Mouse (Mus musculus) embryonic facial prominence, embryonic 15.5 days (tissue): ENCODE measurements at regions not wholly inside any gene's neighbourhood (a gene's known extent, or its start where the extent isn't known, plus 50 kb on each side); places are given as distances from the start of the nearest gene placed in this dataset.

Experiments used
- ATAC-seq: fragments of 200-750 bp; cut with Nextera tagmentation; 2 replicates; pipeline ENCODE4 v1.8.0; 2017; ENCODE audit warnings: low read depth, moderate TSS enrichment; ENCODE audit not compliant: insufficient number of reproducible peaks, low FRiP score, low TSS enrichment
- H3K27ac ChIP-seq: fragments of 300-500 bp; sonication (generic); replicated peaks from 2 replicates; pipeline ENCODE4 v1.5.1; 2015; ENCODE audit warnings: mild to moderate bottlenecking, inconsistent platforms
- H3K27me3 ChIP-seq: fragments of 300-500 bp; sonication (generic); 2 replicates; pipeline ENCODE4 v1.6.1; 2015; ENCODE audit warnings: inconsistent platforms
- H3K36me3 ChIP-seq: fragments of 300-500 bp; sonication (generic); 2 replicates; pipeline ENCODE4 v1.6.1; 2015; ENCODE audit warnings: mild to moderate bottlenecking, inconsistent platforms
- H3K4me1 ChIP-seq: fragments of 300-500 bp; sonication (generic); 2 replicates; pipeline ENCODE4 v1.6.1; 2015; ENCODE audit warnings: inconsistent platforms
- H3K4me2 ChIP-seq: fragments of 300-500 bp; sonication (generic); replicated peaks from 2 replicates; pipeline ENCODE4 v1.6.1; 2015; ENCODE audit warnings: mild to moderate bottlenecking, inconsistent platforms
- H3K4me3 ChIP-seq: fragments of 300-500 bp; sonication (generic); replicated peaks from 2 replicates; pipeline ENCODE4 v1.5.1; 2015; ENCODE audit warnings: mild to moderate bottlenecking, inconsistent platforms
- H3K9ac ChIP-seq: fragments of 300-500 bp; sonication (generic); 2 replicates; pipeline ENCODE4 v1.6.1; 2015; ENCODE audit warnings: inconsistent platforms
- H3K9me3 ChIP-seq: fragments of 300-500 bp; sonication (generic); replicated peaks from 2 replicates; pipeline ENCODE4 v1.6.1; 2016; ENCODE audit warnings: inconsistent platforms
- WGBS: fragments of 180-500 bp; shearing (Covaris S2); methylation state at CpG from one replicate; pipeline ENCODE4 v1.1.7; 2015; 5-methylcytosine and 5-hydroxymethylcytosine counted together

DNA sequence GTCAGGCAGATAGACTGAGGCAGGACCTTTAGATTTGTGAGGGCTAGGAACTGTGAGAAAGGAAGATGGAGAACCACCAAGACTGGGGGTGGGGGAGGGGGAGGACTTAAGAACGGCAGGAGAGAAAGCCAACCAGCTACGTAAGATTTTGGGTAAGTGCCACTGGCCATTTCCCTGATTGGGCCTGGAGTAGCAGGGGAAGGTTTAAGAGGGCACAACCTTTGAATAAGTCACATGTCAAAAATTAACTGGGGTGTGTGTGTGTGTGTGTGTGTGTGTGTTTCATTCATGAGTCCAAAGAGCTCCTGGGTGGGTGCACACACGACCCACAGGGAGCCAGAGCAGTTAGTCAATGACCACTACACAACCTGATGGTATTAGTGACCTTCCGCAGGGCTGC is 161.6 kb upstream of the Ctnnb1 start:
- ATAC-seq, result no peak
- no peaks in the 10 kb centered on the region for H3K36me3 ChIP-seq
- WGBS, result 88% methylated on average over 4 of the region's 4 CpGs
- H3K27me3 ChIP-seq, result no peaks in the 10 kb centered on the region
- no peak overlapping the region for H3K9ac ChIP-seq
- no peaks in the 10 kb centered on the region for H3K9me3 ChIP-seq
- peaks cover 22% of the 10 kb centered on the region for H3K4me1 ChIP-seq
- no peak overlapping the region for H3K4me3 ChIP-seq
- no peak overlapping the region for H3K27ac ChIP-seq
- no peak overlapping the region for H3K4me2 ChIP-seq

DNA sequence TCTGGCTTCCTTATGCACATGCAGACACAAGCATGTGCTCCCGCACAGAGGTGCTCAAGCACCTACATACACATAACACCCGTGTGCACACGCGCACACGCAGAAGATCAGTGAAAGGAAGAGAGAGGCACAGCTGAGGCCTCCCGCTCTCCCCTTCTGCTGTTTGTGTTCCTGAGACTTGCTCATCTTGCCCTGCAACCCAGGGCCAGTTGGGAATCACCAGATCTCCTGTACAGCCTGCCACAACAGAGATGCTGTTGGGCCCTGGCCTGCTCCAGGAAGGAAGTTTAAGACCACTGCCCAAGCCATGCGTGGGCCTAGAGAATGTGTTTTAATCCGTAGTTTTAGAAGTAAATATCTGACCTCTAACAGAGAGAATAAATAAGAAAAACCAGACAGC is 160.0 kb upstream of the Ctnnb1 start:
- no peaks in the 10 kb centered on the region for H3K9me3 ChIP-seq
- peaks cover 18% of the 10 kb centered on the region for H3K4me1 ChIP-seq
- no peak overlapping the region for H3K4me2 ChIP-seq
- ATAC-seq, result no peak
- H3K36me3 ChIP-seq, result no peaks in the 10 kb centered on the region
- H3K4me3 ChIP-seq, result no peak overlapping the region
- H3K27me3 ChIP-seq, result no peaks in the 10 kb centered on the region
- 39% methylated on average over 8 of the region's 8 CpGs for WGBS
- H3K9ac ChIP-seq, result no peak overlapping the region
- peak overlapping the region; percentile 83 for H3K27ac ChIP-seq

DNA sequence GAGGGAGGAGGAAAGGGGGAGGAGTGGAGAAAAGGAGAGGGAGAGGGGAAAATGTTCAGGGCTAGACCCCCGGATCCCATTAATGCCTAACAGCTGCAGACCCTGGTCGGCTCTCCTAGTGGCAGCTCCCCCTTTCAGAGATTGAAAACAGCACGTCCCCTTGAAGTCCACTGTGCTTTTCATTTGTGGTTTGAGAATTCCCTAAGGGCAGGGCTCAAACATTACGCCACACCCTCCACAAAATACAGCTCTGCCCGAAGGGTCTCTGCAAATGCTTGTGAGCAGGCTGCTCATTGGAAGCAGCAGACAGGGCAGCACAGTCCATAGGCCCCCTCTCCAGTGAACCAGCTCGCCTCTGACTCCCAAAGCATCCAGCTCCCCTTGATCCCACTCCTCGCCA is 159.3 kb upstream of the Ctnnb1 start:
- Histone ChIP-seq H3K4me2 (no peak overlapping the region), H3K4me3 (no peak overlapping the region), H3K4me1 (peaks cover 18% of the 10 kb centered on the region), H3K9me3 (no peaks in the 10 kb centered on the region), H3K27ac (peak overlapping the region; percentile 83), H3K9ac (no peak overlapping the region), H3K36me3 (no peaks in the 10 kb centered on the region), H3K27me3 (no peaks in the 10 kb centered on the region)
- WGBS, result 14% methylated on average over 7 of the region's 7 CpGs
- peak; percentile 69 for ATAC-seq

DNA sequence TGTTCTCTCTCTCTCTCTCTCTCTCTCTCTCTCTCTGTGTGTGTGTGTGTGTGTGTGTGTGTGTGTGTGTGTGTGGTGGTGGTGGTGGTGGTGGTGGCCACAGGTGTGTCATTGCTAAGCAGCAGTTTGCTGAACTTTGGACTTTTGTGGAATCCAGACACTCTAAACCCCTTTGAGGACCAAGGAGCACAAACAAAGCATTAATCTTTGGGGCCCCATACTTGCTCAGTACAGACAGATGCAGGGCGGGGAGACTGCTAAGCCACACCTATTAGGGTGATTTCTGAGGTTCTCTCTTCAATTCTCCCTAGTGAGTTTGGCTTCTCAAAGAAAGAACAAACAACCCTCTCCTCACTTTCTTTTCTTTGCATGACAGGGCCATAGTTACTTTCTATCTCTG is 158.1 kb upstream of the Ctnnb1 start:
- H3K4me3 ChIP-seq, result no peak overlapping the region
- H3K9ac ChIP-seq, result no peak overlapping the region
- H3K36me3 ChIP-seq, result no peaks in the 10 kb centered on the region
- H3K4me2 ChIP-seq, result no peak overlapping the region
- H3K27ac ChIP-seq, result no peak overlapping the region
- WGBS, result 38% methylated on average over 1 of the region's 1 CpGs
- H3K4me1 ChIP-seq, result peaks cover 18% of the 10 kb centered on the region
- H3K27me3 ChIP-seq, result no peaks in the 10 kb centered on the region
- no peaks in the 10 kb centered on the region for H3K9me3 ChIP-seq
- no peak for ATAC-seq

DNA sequence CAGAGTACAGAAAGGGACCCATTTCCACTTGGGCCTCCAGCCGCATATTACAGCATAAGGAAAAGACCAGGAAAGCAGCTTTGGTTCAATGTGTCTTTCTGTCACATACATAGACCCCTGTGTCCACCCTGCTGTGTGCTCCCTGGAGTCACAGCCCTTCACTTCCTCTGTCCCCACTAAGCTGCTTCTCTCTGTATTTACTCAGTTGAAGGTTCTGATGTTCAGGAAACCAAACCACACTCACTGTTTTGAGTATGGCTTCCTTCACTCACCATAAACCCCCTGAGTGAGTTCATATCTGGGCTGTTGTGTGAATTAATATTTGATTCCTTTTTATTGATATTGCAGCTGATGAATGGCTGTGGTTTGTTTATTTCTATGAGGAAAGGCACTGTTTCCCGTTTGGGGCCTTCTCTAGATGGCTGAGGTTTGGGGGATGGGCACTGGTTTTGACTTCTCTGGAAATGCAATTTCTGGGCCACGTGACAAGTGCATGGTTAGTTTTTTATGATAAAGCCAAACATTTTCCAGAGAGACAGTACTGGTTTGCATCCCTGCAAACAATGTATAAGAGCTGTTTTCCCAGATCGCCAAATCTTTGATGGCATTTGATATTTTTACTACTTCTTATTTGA is 157.0 kb upstream of the Ctnnb1 start:
- ATAC-seq, result no peak
- Histone ChIP-seq H3K4me2 (no peak overlapping the region), H3K27ac (0 out of 2 replicates have a peak overlapping the region, but pooled peaks have one; percentile 17), H3K9me3 (no peaks in the 10 kb centered on the region), H3K4me3 (no peak overlapping the region), H3K9ac (no peak overlapping the region), H3K27me3 (no peaks in the 10 kb centered on the region), H3K36me3 (no peaks in the 10 kb centered on the region), H3K4me1 (peaks cover 18% of the 10 kb centered on the region)
- 51% methylated on average over 4 of the region's 4 CpGs for WGBS

DNA sequence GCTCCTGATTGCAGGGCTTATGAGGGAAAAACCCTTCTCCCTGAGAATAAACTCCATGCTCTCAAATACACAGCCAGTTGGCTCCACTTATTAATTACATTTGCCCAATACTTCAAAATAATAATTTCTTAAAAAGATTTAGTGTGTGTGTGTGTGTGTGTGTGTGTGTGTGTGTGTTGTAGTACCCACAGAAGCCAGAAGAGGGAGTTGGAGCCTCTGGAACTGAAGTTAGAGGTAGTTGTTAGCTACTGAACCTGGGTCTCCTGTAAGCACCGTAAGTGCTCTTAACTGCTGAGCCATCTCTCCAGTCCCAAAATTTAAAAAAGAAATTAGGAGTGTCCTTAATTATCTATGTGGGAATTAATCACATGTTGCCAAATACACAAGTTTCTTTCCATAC is 154.8 kb upstream of the Ctnnb1 start:
- peaks cover 21% of the 10 kb centered on the region for H3K4me1 ChIP-seq

DNA sequence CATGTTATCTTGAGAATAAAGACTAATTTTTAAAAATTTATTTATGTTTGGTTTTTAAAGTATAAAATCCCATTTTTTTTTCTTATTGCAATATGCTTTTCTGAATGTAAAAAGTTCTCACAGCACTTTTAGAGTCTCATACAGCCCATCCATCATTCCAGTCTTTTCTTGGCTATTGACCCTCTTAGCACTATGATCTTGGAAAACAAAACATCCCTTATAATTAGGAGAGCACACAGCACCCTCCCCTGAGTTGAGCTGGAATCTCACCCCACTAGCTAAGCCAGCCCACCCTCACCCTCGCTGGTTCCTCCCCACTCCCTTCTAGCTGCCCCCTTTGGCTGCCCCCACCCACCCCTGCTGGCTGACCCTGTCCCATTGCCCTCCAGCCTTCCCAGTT is 154.2 kb upstream of the Ctnnb1 start:
- Histone ChIP-seq H3K9me3 (no peaks in the 10 kb centered on the region), H3K4me1 (peaks cover 16% of the 10 kb centered on the region), H3K4me3 (no peak overlapping the region), H3K27ac (no peak overlapping the region), H3K4me2 (no peak overlapping the region), H3K9ac (no peak overlapping the region), H3K27me3 (no peaks in the 10 kb centered on the region), H3K36me3 (no peaks in the 10 kb centered on the region)
- ATAC-seq, result no peak
- 29% methylated on average over 1 of the region's 1 CpGs for WGBS

More for the DNA sequence above, 154.8 kb upstream of the Ctnnb1 start:
- no peak for ATAC-seq
- H3K9ac ChIP-seq, result no peak overlapping the region
- H3K4me3 ChIP-seq, result no peak overlapping the region
- WGBS, result 89% methylated on average over 1 of the region's 1 CpGs
- no peaks in the 10 kb centered on the region for H3K36me3 ChIP-seq
- H3K27ac ChIP-seq, result no peak overlapping the region
- no peaks in the 10 kb centered on the region for H3K27me3 ChIP-seq
- H3K9me3 ChIP-seq, result no peaks in the 10 kb centered on the region
- no peak overlapping the region for H3K4me2 ChIP-seq

DNA sequence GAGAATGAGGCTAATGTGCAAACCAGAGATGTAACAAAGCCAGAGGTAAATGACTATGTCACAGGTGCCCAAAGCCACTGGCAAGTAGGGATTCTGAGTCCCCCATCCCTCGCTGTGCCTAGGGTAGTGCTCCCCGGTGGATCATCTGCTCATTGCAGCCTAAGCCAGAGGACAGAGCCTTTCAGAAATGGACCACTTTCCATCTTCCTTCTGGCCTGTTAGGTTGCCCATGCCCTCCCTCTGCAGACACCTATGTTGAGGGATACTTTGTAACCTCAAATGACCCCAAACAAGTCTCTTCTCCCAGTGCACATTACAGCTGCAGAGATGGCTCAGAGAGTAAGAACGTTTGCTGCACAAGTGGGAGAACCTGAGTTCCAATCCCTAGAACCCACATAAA is 153.3 kb upstream of the Ctnnb1 start:
- WGBS, result 59% methylated on average over 3 of the region's 3 CpGs
- Histone ChIP-seq H3K4me2 (no peak overlapping the region), H3K36me3 (no peaks in the 10 kb centered on the region), H3K9ac (no peak overlapping the region), H3K27ac (peak overlapping the region; percentile 51; the same call in 1 of the 2 replicates), H3K27me3 (no peaks in the 10 kb centered on the region), H3K4me3 (no peak overlapping the region), H3K4me1 (peaks cover 9% of the 10 kb centered on the region), H3K9me3 (no peaks in the 10 kb centered on the region)
- no peak for ATAC-seq

DNA sequence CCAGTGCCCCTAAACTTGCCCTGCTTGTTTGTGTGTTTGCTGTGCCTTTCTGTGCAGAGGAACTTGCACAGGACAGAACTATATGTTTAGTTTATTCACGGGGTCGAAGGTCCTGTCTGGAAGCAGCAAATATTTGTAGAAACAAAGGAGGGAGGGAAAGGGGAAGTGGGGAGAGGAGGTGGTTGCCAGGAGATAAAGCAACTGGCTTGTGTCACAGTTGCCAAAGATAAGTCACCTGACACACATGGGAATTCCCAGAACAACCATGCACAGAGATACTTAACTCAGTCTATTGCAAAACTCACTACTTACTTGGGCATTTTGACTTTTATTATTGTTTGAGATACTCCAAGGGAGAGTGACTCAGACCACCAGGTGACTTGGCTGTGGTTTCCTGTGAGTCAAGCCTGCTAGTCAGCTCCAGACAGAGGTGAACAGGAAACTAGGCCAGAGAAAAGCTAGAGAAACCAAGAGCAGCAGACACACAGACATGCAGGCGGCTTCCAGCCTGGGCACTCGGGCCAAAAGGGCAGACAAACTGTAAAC is 152.5 kb upstream of the Ctnnb1 start:
- ATAC-seq, result no peak
- H3K27ac ChIP-seq, result peak overlapping the region; percentile 51
- WGBS, result 66% methylated on average over 4 of the region's 4 CpGs
- H3K4me2 ChIP-seq, result no peak overlapping the region
- H3K27me3 ChIP-seq, result no peaks in the 10 kb centered on the region
- H3K4me3 ChIP-seq, result no peak overlapping the region
- peaks cover 9% of the 10 kb centered on the region for H3K4me1 ChIP-seq
- H3K36me3 ChIP-seq, result no peaks in the 10 kb centered on the region
- no peaks in the 10 kb centered on the region for H3K9me3 ChIP-seq
- no peak overlapping the region for H3K9ac ChIP-seq

DNA sequence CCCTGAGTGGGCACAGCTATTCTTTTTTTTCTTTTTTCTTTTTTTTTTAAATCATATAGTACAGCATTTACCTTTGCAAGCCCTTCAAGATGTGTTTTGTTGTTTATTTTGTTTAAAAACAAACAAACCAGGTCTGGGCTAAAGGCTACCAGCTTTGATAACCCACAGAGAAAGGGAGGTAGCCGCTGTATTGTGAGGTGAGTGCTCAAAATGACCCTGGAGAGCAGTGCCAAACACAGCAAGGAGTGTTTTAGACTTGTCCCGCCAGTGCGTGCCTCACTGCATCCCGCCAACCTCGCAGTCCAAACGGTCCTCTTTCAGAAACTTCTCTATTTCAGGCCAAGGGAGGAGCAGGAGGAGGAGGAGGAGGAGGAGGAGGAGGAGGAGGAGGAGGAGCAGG is 152.0 kb upstream of the Ctnnb1 start:
- H3K27ac ChIP-seq, result peak overlapping the region; percentile 51
- H3K36me3 ChIP-seq, result no peaks in the 10 kb centered on the region
- peaks cover 9% of the 10 kb centered on the region for H3K4me1 ChIP-seq
- no peaks in the 10 kb centered on the region for H3K27me3 ChIP-seq
- H3K4me2 ChIP-seq, result no peak overlapping the region
- H3K9ac ChIP-seq, result no peak overlapping the region
- H3K9me3 ChIP-seq, result no peaks in the 10 kb centered on the region
- ATAC-seq, result no peak
- 65% methylated on average over 6 of the region's 6 CpGs for WGBS
- H3K4me3 ChIP-seq, result no peak overlapping the region

DNA sequence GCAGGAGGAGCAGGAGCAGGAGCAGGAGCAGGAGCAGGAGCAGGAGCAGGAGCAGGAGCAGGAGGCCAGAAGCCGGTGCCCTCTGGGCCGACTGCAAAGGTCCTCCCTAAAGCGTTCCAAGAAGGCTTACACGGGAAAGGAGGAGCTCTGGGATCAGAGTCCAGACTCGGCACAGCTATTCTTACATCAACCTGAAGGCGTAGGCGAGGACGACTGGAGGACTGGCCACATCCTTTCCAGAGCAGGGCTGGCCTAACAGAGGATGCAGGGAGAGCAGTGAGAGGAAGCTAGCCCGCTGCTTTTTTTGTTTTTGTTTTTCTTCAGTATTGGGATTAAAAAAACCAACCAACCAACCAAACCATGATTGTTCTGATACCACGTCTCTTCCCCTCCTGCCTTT is 151.5 kb upstream of the Ctnnb1 start:
- Histone ChIP-seq H3K27ac (peak overlapping the region; percentile 48; the same call in 1 of the 2 replicates), H3K9me3 (no peaks in the 10 kb centered on the region)
- WGBS, result 75% methylated on average over 10 of the region's 10 CpGs

DNA sequence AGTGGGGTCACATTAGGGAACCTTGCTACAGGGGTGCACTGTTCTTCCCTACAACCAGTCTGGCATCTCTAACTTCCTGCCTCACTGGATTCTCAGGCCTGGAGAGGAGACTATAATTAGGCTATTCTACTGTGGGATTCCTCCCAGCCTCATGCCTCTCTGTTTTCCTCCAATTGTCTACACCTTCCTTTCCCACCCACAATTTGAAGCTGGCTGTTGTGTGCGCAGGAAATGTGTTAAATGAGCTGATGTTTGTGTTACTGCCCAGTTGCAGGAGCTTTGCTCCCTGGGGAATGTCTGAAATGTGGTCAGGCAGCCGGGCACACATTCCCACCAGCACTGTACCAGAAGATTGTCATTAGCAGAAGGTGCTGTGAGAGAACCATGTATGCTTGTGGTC is 150.6 kb upstream of the Ctnnb1 start:
- Histone ChIP-seq H3K9me3 (no peaks in the 10 kb centered on the region), H3K4me2 (no peak overlapping the region), H3K27ac (peak overlapping the region; percentile 48; the same call in 1 of the 2 replicates), H3K9ac (no peak overlapping the region), H3K4me1 (peaks cover 9% of the 10 kb centered on the region), H3K36me3 (no peaks in the 10 kb centered on the region), H3K27me3 (no peaks in the 10 kb centered on the region), H3K4me3 (no peak overlapping the region)
- 27% methylated on average over 2 of the region's 2 CpGs for WGBS
- ATAC-seq, result peak; percentile 63; the same call in 1 of the 2 replicates

More for the DNA sequence above, 151.5 kb upstream of the Ctnnb1 start:
- Histone ChIP-seq H3K4me3 (no peak overlapping the region), H3K27me3 (no peaks in the 10 kb centered on the region), H3K36me3 (no peaks in the 10 kb centered on the region), H3K4me1 (peaks cover 9% of the 10 kb centered on the region), H3K4me2 (no peak overlapping the region), H3K9ac (no peak overlapping the region)
- ATAC-seq, result no peak
